Mouse (Mus musculus) bone marrow macrophage, adult 2 months (primary cell): ENCODE data around the gene Lrrc75b.

Source experiments
- CTCF ChIP-seq: IDR thresholded peaks from 2 replicates; pipeline ENCODE4 v1.5.1; 2012; ENCODE audit warnings: low read depth, mild to moderate bottlenecking, low read length, moderate library complexity
- POLR2A ChIP-seq: IDR thresholded peaks from 2 replicates; pipeline ENCODE4 v1.6.1; 2012; ENCODE audit warnings: mild to moderate bottlenecking, low read depth, low read length, borderline replicate concordance

DNA sequence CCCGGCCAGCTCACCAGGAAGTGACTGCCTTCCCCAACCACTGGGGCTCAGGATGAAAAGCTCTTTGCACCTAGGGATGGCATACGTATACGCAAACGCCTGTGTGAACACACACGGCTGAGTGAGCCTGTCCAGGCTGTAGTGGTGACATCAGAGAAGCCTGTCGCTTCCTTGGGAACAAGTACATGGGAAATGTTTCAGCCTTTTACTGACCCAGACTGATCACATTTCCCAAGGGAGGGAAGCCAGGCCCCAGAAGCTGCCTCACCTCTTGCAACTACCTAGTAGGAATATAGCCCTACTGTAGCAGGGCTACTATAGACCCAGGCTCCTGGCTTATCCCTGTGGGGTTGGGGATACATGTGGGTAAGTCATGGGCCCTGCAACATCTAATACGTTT, 32.5 kb upstream of the Lrrc75b start:
- no peak for TF ChIP-seq CTCF
- TF ChIP-seq POLR2A: no peak
